Mouse (Mus musculus) cerebellum, adult 2 months (tissue): ENCODE results near the gene Rapgef5. TPM values are rescaled to one million over a fixed set of nuclear protein-coding genes. Genes with fewer than 3 reads are reported as not detected.
A peak's percentile ranks its signal among the peaks of the same experiment; 100 is the strongest.

ENCODE experiments used
- DNase-seq, 2 experiments: peaks; one replicate each; pipeline ENCODE4 v3.0.0; 2021
- H3K27ac ChIP-seq: fragments of 200-500 bp; 2 replicates; pipeline ENCODE4 v1.5.1; 2012; ENCODE audit warnings: low read length, control low read depth, inconsistent platforms; ENCODE audit not compliant: insufficient read depth
- H3K27me3 ChIP-seq: fragments of 200-500 bp; 2 replicates; pipeline ENCODE4 v1.6.1; 2012; ENCODE audit warnings: inconsistent platforms, mild to moderate bottlenecking, low read length, moderate library complexity; ENCODE audit not compliant: control insufficient read depth, insufficient read depth
- H3K4me1 ChIP-seq: fragments of 200-500 bp; 2 replicates; pipeline ENCODE4 v1.6.1; 2011; ENCODE audit warnings: low read length; ENCODE audit not compliant: control insufficient read depth, insufficient read depth
- H3K4me3 ChIP-seq: fragments of 200-500 bp; replicated peaks from 2 replicates; pipeline ENCODE3; 2011; ENCODE audit warnings: mild to moderate bottlenecking, low read depth, low read length, control low read depth; ENCODE audit not compliant: insufficient read depth
- CTCF ChIP-seq: fragments of 200-500 bp; IDR thresholded peaks from 2 replicates; pipeline ENCODE4 v1.5.1; 2011; ENCODE audit warnings: low read depth, mild to moderate bottlenecking, control low read depth, low read length, moderate library complexity, borderline replicate concordance; ENCODE audit not compliant: insufficient read depth
- POLR2A ChIP-seq: fragments of 200-500 bp; IDR thresholded peaks from 2 replicates; pipeline ENCODE4 v1.6.1; 2011; ENCODE audit warnings: low read length, control low read depth, borderline replicate concordance; ENCODE audit not compliant: insufficient read depth
- WGBS: fragments of 180-500 bp; shearing (Covaris S2); methylation state at CpG from one replicate; pipeline ENCODE4 v1.1.7; 2018; 5-methylcytosine and 5-hydroxymethylcytosine counted together
- polyA plus RNA-seq: library from polyadenylated mRNA; depleted of rRNA; stranded (reverse); fragments of >200 nt; gene quantifications from 2 replicates; pipeline ENCODE4 v1.2.3, GENCODE M21; 2012

The Rapgef5 gene
- polyA plus RNA-seq, 1 experiment: 26.7 TPM

DNA sequence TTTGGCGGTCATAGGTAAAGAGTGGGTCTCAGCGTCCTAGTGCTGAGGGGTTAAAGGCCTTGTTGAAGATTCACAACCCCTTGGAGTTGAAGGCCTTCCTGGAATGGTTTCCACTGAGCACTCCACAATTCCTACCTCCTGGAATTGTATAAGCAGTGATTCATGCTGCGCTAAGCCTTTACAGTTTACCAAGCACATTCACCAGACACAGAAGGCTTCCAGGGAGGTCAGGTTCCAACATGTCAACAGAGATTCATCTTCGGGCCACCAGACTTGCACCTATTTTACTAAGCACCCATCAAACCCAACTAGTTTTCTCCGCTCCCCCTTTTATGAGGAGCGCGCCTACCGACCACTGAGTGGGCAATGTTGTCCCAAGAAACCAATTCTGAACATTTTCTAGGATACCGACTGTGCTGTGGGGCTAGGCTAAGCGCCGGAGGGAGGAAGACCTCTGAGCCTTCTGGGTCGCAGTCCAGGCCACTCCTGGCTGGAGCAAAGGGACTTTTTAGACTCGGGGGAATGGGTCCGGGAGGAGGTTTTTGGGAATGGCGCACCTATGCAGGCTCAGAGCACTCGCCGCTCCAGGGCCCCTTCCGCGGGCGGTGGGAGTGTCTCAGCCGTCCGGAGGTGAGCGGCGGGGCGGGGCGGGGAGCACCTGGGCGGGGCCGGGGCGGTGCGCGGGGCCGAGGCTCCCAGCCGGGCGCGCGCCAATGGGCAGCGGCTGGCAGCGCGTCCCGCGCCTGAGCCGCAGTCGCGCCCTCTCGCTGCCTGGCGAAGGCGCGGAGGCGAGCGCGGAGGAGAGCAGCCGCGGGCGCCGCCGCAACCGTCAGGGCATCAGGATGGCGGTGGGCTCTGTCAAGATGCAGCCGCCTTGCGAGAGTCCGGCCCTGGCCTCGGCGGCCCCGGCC lies 17.2 kb downstream of the Rapgef5 start:
- TF ChIP-seq POLR2A (no peak), CTCF (no peak)
- Histone ChIP-seq H3K27ac (no peak overlapping the region), H3K27me3 (no peaks in the 10 kb centered on the region), H3K4me1 (peaks cover under 1% of the 10 kb centered on the region; the same call in 1 of the 2 replicates), H3K4me3 (peak overlapping the region; percentile 36)
- 7% methylated on average over 45 of the region's 64 CpGs for WGBS
- DNase-seq: peak in 1 of 2 experiments; percentile 24

- no peaks in the 10 kb centered on the region for H3K4me1 ChIP-seq
- peak; percentile 12 to 31 for DNase-seq
- peak overlapping the region; percentile 2 for H3K4me3 ChIP-seq
- under 1% methylated on average over 66 of the region's 66 CpGs for WGBS
- TF ChIP-seq POLR2A (no peak), CTCF (no peak)
- H3K27ac ChIP-seq: no peak overlapping the region
- no peaks in the 10 kb centered on the region for H3K27me3 ChIP-seq
Measured at GRCm38 (mm10) chr12:117534087-117534751, 17.9 kb downstream of the Rapgef5 start.

DNA sequence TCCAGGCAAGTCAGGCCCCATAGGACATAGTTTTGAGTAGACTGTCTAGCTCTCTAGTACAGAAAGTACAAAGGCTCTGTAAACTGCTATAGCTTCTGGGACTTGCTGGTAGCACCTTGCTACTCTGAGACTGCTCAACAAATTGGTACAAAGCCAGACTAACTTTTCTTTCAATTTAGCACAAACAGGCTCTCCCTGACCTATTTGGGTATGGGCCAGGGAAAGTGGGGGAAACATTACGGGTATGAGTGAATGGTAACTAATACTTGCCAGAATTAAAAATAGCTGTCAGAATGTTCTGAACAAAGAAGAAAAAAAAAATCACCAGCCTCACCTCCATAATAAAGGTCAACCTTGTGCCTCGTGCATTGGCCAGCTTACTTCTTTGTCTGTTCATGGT lies 24.1 kb downstream of the Rapgef5 start:
- no peak overlapping the region for H3K4me3 ChIP-seq
- whole genome bisulfite sequencing: 26% methylated on average over 2 of the region's 2 CpGs

GRCm38 (mm10) chr12:117545277-117545676 lies 29.0 kb downstream of the Rapgef5 start:
- H3K27ac ChIP-seq: no peak overlapping the region
- no peak overlapping the region for H3K4me3 ChIP-seq
- no peak for DNase-seq
- H3K27me3 ChIP-seq: no peaks in the 10 kb centered on the region
- WGBS: 91% methylated on average over 6 of the region's 6 CpGs
- TF ChIP-seq POLR2A (no peak), CTCF (no peak)
- H3K4me1 ChIP-seq: no peaks in the 10 kb centered on the region

More for the DNA sequence above, 24.1 kb downstream of the Rapgef5 start:
- TF ChIP-seq CTCF (no peak), POLR2A (no peak)
- DNase-seq: peak in 1 of 2 experiments; percentile 8
- Histone ChIP-seq H3K27ac (no peak overlapping the region), H3K4me1 (no peaks in the 10 kb centered on the region), H3K27me3 (no peaks in the 10 kb centered on the region)

DNA sequence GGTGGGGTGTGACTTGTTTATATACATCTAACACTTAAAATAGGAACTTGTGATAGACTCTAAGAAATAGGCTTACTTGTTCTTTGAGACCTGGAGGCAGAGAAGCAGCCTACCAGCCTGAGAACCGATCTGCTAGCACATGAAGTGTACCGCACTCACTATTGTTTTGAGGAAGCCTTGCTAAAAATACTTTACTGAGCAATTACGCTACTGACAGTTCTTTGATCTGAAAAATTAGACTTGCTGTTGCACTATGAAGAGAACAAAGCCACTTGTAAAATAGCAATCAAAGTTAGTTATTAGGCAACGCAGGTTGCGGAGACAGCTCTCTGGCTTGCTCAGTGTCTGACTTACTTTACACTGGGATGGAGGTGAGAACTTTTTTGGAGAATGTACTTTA lies 37.1 kb downstream of the Rapgef5 start:
- 88% methylated on average over 5 of the region's 5 CpGs for WGBS
- Histone ChIP-seq H3K4me1 (no peaks in the 10 kb centered on the region), H3K27me3 (no peaks in the 10 kb centered on the region), H3K4me3 (no peak overlapping the region), H3K27ac (no peak overlapping the region)
- TF ChIP-seq POLR2A (no peak), CTCF (no peak)
- DNase-seq: no peak

DNA sequence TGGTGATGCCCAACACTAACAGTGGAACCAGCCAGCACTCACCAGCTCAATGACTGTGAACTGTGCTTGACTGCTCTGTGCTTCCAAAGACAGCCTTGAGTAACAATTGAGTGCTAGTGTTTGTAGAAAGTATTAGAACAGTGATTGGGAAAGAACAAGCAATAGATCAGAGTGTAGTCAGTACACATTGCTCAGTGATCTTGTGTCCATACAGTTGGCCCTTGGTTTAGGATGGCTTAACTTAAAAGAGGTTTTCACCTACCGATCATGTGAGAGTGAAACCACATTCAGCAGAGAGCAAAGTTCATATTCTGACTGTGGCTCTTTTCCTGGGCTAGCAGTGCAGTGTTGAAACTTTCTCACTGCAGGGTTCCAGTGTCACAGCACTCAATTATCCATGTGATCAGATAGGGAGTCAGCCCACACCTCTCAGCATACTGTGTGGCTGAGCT lies 38.4 kb downstream of the Rapgef5 start:
- 95% methylated on average over 1 of the region's 1 CpGs for WGBS

GRCm38 (mm10) chr12:117560450-117560849 lies 44.2 kb downstream of the Rapgef5 start:
- H3K27ac ChIP-seq: no peak overlapping the region
- TF ChIP-seq CTCF (no peak), POLR2A (no peak)
- H3K4me1 ChIP-seq: no peaks in the 10 kb centered on the region
- DNase-seq: no peak
- H3K4me3 ChIP-seq: no peak overlapping the region
- H3K27me3 ChIP-seq: no peaks in the 10 kb centered on the region
- WGBS: 80% methylated on average over 11 of the region's 11 CpGs

More for the DNA sequence above, 38.4 kb downstream of the Rapgef5 start:
- Histone ChIP-seq H3K4me1 (no peaks in the 10 kb centered on the region), H3K27ac (no peak overlapping the region), H3K4me3 (no peak overlapping the region), H3K27me3 (no peaks in the 10 kb centered on the region)
- DNase-seq: no peak
- TF ChIP-seq POLR2A: no peak

DNA sequence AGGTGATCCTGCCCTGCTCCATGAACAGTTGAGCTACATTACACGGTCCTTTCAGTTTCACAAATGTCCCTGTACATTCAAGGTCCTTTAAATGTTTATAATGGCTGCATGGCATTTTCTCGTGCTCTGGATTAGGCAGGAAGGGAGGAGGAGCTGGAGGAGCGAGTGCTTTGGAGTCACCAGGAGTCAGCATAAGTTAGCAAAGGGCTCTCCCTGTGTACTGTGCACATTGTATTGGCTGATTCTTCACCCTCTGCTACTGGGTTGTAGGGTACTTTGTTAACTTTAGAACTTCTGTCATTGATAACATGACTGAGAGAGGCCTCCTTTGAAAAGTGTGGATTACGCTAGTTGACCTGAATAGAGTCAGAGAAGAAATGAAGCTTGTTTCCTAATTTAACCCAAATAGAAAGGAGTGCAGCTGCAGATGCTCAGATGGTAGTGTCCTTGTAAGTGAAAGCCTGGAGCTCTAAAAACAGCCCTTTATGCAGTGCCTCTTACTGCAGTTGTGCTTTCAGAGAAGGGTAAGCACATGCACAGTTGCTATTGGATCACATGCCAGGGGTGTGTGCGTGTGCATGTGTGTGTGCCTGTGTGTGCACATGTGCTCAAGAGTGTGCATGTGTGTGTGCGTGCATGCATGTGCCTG lies 45.3 kb downstream of the Rapgef5 start:
- 80% methylated on average over 6 of the region's 6 CpGs for WGBS
- Histone ChIP-seq H3K27me3 (no peaks in the 10 kb centered on the region), H3K27ac (no peak overlapping the region), H3K4me3 (no peak overlapping the region), H3K4me1 (no peaks in the 10 kb centered on the region)
- DNase-seq: no peak
- TF ChIP-seq POLR2A (no peak), CTCF (no peak)
